Mouse (Mus musculus): ENCODE results near the gene Pim1. TPM values are rescaled to one million over a fixed set of nuclear protein-coding genes. Genes with fewer than 3 reads are reported as not detected.

The Pim1 gene
- total RNA-seq (2023), result 100 to 1,000 TPM; 157 to 170 TPM

DNA sequence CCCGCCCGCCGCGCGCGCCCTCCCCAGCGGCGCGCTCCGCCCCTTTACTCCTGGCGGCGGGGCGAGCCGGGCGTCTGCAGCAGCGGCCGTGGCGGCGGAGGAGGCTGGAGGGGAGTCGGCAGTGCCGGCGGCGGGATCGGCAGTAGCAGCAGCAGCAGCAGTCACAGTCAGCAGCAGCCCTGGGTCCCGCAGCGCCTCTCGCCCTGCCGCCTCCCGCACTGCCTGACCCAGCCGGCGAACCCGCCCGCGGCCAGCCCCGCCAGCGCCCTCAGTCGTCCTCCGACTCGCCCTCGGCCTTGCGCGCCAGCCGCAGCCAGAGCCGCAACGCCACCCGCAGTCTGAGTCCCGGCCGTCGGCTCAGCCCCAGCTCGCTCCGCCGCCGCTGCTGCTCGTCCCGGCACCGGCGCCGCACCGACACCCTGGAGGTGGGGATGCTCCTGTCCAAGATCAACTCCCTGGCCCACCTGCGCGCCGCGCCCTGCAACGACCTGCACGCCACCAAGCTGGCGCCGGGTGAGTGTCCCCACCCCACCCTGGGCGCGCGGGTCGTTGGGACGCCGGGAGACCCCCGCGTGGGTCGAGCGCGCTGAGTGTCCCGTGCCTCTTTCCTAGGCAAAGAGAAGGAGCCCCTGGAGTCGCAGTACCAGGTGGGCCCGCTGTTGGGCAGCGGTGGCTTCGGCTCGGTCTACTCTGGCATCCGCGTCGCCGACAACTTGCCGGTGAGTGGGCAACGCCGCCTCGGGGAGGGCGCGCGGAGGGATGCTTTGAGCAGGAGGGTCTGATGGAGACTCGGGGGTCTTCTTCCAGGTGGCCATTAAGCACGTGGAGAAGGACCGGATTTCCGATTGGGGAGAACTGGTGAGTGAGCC lies at the start of gene Pim1:
Gene Pim1 (plus strand): TSS at position 41 of the 869 bp plus-strand sequence.

Other genes starting within 250 kb of the Pim1 start
- gene Ppil1, start 226.6 kb upstream of the Pim1 start, total RNA-seq (2023), result 10 to 100 TPM; 26.9 to 27.0 TPM
- gene BC004004, start 222.0 kb upstream of the Pim1 start, total RNA-seq (2023), result 100 to 1,000 TPM; 102 to 122 TPM
- gene Pi16, start 173.1 kb upstream of the Pim1 start, total RNA-seq (2023), result 1 to 10 TPM in 1 of 2 experiments, under 1 TPM in 1; 0.77 to 1.7 TPM
- gene Mtch1, start 142.8 kb upstream of the Pim1 start, total RNA-seq (2023), result 100 to 1,000 TPM; 101 to 108 TPM
- 100 to 1,000 TPM; 513 to 548 TPM for gene Fgd2, start 129.8 kb upstream of the Pim1 start, total RNA-seq (2023)
- not detected for gene Gm17657, start 58.9 kb downstream of the Pim1 start, total RNA-seq (2023)
- 10 to 100 TPM; 23.1 to 23.8 TPM for gene Tbc1d22b, start 59.0 kb downstream of the Pim1 start, total RNA-seq (2023)
- gene Tmem217, start 61.6 kb downstream of the Pim1 start, total RNA-seq (2023), result not detected
- gene Rnf8, start 124.0 kb downstream of the Pim1 start, total RNA-seq (2023), result 10 to 100 TPM; 52.1 to 59.8 TPM
- 10 to 100 TPM; 23.0 TPM for gene Gm28043, start 124.1 kb downstream of the Pim1 start, total RNA-seq (2023)
- 100 to 1,000 TPM; 229 to 264 TPM for gene Cmtr1, start 169.8 kb downstream of the Pim1 start, total RNA-seq (2023)
- gene Ccdc167, start 226.3 kb downstream of the Pim1 start, total RNA-seq (2023), result 10 to 100 TPM; 13.9 to 23.3 TPM